Mouse (Mus musculus) liver, adult 2 months (tissue): ENCODE measurements at regions not wholly inside any gene's neighbourhood (a gene's known extent, or its start where the extent isn't known, plus 50 kb on each side); places are given as distances from the start of the nearest gene placed in this dataset.

ENCODE experiments used
- DNase-seq: peaks from one replicate; pipeline ENCODE4 v3.0.0-alpha.2; 2011; ENCODE audit warnings: low read depth, low spot score; ENCODE audit errors: extremely low read depth
- H3K27ac ChIP-seq: fragments of 200-500 bp; replicated peaks from 2 replicates; pipeline ENCODE4 v1.5.1; 2012; ENCODE audit warnings: low read depth, mild to moderate bottlenecking, control low read depth, inconsistent platforms, low read length; ENCODE audit not compliant: insufficient read depth
- H3K27me3 ChIP-seq: fragments of 200-500 bp; 2 replicates; pipeline ENCODE4 v1.6.1; 2012; ENCODE audit warnings: mild to moderate bottlenecking, moderate library complexity, low read length, inconsistent platforms; ENCODE audit not compliant: control insufficient read depth, insufficient read depth
- H3K36me3 ChIP-seq: fragments of 200-500 bp; 2 replicates; pipeline ENCODE4 v1.6.1; 2012; ENCODE audit warnings: low read length, inconsistent platforms; ENCODE audit not compliant: control insufficient read depth, insufficient read depth
- H3K4me1 ChIP-seq: fragments of 200-500 bp; 2 replicates; pipeline ENCODE4 v1.6.1; 2011; ENCODE audit warnings: low read length; ENCODE audit not compliant: control insufficient read depth, insufficient read depth
- H3K4me3 ChIP-seq: fragments of 200-500 bp; 2 replicates; pipeline ENCODE4 v1.5.1; 2011; ENCODE audit warnings: low read depth, mild to moderate bottlenecking, control low read depth, low read length, moderate library complexity; ENCODE audit not compliant: insufficient read depth
- H3K79me2 ChIP-seq: fragments of 200-500 bp; 2 replicates; pipeline ENCODE4 v1.6.1; 2012; ENCODE audit warnings: inconsistent platforms, mild to moderate bottlenecking, low read length, moderate library complexity; ENCODE audit not compliant: control insufficient read depth, insufficient read depth
- H3K9ac ChIP-seq: fragments of 200-500 bp; 2 replicates; pipeline ENCODE4 v1.6.1; 2012; ENCODE audit warnings: low read depth, mild to moderate bottlenecking, control low read depth, inconsistent platforms, low read length
- CTCF ChIP-seq: fragments of 200-500 bp; IDR thresholded peaks from 2 replicates; pipeline ENCODE4 v1.5.1; 2011; ENCODE audit warnings: low read depth, low read length, control low read depth
- POLR2A ChIP-seq: fragments of 200-500 bp; IDR thresholded peaks from 2 replicates; pipeline ENCODE4 v1.6.1; 2011; ENCODE audit warnings: low read length, control low read depth; ENCODE audit not compliant: insufficient read depth; ENCODE audit errors: extremely low read depth
- WGBS: fragments of 180-500 bp; shearing (Covaris S2); methylation state at CpG from one replicate; pipeline ENCODE4 v1.1.7; 2018; 5-methylcytosine and 5-hydroxymethylcytosine counted together

DNA sequence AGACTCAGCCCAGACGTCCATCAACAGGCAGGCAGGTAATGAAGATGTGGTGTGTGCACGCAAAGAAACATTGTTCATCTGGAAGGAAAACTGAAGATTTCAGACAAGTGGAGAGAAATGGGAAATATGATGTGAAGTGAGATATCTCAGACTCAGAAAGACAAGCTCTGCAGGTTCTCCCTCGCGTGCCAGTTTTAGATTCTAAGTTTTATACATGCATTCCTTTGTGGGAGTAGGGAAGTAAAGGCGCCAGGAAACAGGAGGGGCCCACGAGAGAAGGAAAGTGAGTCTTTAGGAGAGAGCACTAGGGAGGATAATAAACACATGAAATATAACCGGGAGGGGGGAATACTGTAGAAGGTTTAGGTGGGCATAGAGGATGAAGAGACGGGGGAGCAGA, 223.7 kb downstream of the Ptpru start:
- peaks cover 2% of the 10 kb centered on the region; the same call in 1 of the 2 replicates for H3K4me1 ChIP-seq
- no peak overlapping the region for H3K27ac ChIP-seq
- TF ChIP-seq POLR2A (no peak), CTCF (no peak)
- no peaks in the 10 kb centered on the region for H3K79me2 ChIP-seq
- no peaks in the 10 kb centered on the region for H3K27me3 ChIP-seq
- H3K36me3 ChIP-seq: no peaks in the 10 kb centered on the region
- no peak for DNase-seq
- WGBS: 79% methylated on average over 8 of the region's 8 CpGs
- H3K9ac ChIP-seq: no peak overlapping the region
- H3K4me3 ChIP-seq: no peak overlapping the region

DNA sequence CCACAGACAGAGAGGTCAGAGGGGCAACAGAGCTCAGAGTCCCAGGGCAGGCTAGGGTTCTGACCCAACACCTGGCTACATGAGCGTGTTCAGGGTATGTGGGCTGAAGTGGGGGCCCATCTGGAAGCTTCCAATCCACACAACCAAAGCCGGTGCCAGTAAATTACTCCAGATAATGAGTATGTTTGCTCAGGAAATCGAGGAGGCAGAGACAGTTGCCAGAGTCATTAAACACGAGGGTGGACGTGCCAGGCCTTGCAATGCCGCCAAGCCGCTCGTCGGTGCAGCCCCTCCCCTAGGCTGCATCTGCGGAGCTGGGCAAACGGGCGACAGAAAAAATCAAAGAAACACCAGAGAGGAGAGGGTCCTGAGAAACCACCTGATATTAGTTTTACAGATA, 222.5 kb downstream of the Ptpru start:
- H3K36me3 ChIP-seq: no peaks in the 10 kb centered on the region
- H3K79me2 ChIP-seq: no peaks in the 10 kb centered on the region
- DNase-seq: no peak
- no peak for TF ChIP-seq CTCF
- no peak for TF ChIP-seq POLR2A
- no peaks in the 10 kb centered on the region for H3K27me3 ChIP-seq
- no peak overlapping the region for H3K4me3 ChIP-seq
- H3K9ac ChIP-seq: no peak overlapping the region
- no peak overlapping the region for H3K27ac ChIP-seq
- WGBS: 61% methylated on average over 12 of the region's 12 CpGs
- peaks cover 2% of the 10 kb centered on the region; the same call in 1 of the 2 replicates for H3K4me1 ChIP-seq

DNA sequence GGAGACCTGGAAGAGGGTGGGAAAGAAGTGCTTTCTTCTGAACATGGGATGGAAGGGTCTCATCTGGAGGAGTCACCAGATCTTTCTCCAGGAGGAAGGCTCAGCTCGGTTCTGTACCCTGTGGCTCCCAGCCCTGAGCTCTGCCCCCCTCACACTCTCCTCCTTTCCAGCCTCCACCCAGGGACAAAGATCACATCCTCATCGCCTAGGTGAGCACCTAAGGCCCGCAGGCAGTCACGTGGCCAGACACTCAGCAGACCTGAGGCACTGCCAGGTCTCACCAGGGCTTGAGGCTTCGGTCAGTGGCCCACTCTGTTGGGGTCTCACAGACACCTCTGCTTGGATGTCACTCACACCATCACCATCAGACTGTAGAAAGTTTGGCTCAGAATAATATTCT, 200.0 kb downstream of the Ptpru start:
- 46% methylated on average over 5 of the region's 5 CpGs for whole genome bisulfite sequencing
- no peaks in the 10 kb centered on the region for H3K36me3 ChIP-seq
- no peak for DNase-seq
- H3K27ac ChIP-seq: no peak overlapping the region
- H3K79me2 ChIP-seq: no peaks in the 10 kb centered on the region
- H3K4me1 ChIP-seq: no peaks in the 10 kb centered on the region
- TF ChIP-seq CTCF: no peak
- TF ChIP-seq POLR2A: no peak
- no peaks in the 10 kb centered on the region for H3K27me3 ChIP-seq
- H3K4me3 ChIP-seq: no peak overlapping the region
- no peak overlapping the region for H3K9ac ChIP-seq

DNA sequence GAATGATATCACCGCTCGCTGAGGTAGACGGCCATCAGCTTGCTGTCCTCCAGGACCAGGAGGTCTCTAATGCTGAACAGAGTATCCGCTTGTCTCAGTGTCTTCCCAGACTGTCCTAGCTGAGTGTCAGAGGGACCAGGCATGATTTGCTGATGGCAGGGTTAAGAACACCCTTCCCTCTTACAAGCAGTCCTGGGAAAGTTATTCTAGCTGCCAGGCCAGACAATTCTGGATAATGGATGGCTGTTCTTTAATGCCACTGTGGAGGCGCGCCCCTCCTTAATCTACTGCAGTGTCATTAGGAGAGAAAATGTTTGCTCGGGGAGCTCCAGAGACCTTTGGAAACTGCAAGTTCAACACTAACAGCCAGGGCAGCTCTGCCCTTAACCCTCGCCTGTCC, 182.1 kb downstream of the Ptpru start:
- 20% methylated on average over 8 of the region's 8 CpGs for WGBS
- TF ChIP-seq POLR2A: no peak
- no peak for TF ChIP-seq CTCF
- Histone ChIP-seq H3K36me3 (no peaks in the 10 kb centered on the region), H3K27ac (no peak overlapping the region), H3K79me2 (no peaks in the 10 kb centered on the region), H3K4me1 (no peaks in the 10 kb centered on the region), H3K27me3 (peaks cover 5% of the 10 kb centered on the region; the same call in 1 of the 2 replicates), H3K9ac (no peak overlapping the region), H3K4me3 (no peak overlapping the region)
- DNase-seq: no peak

DNA sequence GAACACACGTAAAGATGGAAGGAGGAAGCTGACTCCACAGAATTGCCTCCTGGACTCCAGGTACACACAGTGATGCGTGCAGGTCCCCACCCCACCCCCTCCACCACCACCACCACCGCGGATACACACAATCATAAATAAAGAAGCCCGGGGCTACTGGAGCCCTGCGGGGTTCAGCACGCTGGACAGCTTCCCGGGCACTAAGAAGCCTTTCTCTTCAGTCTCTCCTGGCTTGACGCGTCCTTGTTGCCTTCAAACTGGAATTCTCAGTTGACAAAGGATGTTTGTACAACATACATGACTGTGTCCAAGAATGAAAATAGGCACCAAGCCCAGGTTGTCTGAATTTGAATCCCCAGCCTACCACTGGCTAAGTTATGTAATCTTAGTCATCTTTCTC, 180.2 kb downstream of the Ptpru start:
- H3K27me3 ChIP-seq: peaks cover 5% of the 10 kb centered on the region; the same call in 1 of the 2 replicates
- WGBS: 14% methylated on average over 10 of the region's 10 CpGs
- no peak overlapping the region for H3K4me3 ChIP-seq
- H3K27ac ChIP-seq: no peak overlapping the region
- no peaks in the 10 kb centered on the region for H3K4me1 ChIP-seq
- H3K9ac ChIP-seq: no peak overlapping the region
- no peak for DNase-seq
- H3K79me2 ChIP-seq: no peaks in the 10 kb centered on the region
- no peaks in the 10 kb centered on the region for H3K36me3 ChIP-seq
- TF ChIP-seq CTCF (no peak), POLR2A (no peak)

DNA sequence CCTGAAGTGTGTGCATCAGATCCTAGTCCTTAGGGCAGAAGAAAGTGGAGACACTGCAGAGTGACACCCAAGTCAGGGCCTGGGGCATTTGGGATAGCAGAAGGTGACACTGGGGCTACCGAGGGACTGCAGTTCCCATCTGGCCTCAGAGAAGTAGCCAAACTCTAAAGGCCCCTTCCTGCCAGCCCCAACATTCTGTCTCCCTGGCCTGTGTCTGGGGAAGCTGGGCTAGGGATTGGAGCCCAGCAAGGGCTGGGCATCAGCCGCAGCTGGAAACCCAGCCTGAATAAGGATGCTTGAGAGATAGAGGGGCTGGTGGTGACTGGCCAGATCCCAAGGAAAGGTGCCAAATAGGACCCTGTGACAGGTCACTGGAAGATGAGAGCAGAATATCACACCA, 177.2 kb downstream of the Ptpru start:
- no peak overlapping the region for H3K9ac ChIP-seq
- no peak overlapping the region for H3K27ac ChIP-seq
- WGBS: 83% methylated on average over 2 of the region's 2 CpGs
- no peaks in the 10 kb centered on the region for H3K79me2 ChIP-seq
- H3K36me3 ChIP-seq: no peaks in the 10 kb centered on the region
- DNase-seq: no peak
- H3K4me3 ChIP-seq: no peak overlapping the region
- TF ChIP-seq CTCF: no peak
- no peaks in the 10 kb centered on the region for H3K4me1 ChIP-seq
- H3K27me3 ChIP-seq: peaks cover 2% of the 10 kb centered on the region; the same call in 1 of the 2 replicates
